Mouse (Mus musculus) forebrain, embryonic 11.5 days (tissue): ENCODE measurements at regions not wholly inside any gene's neighbourhood (a gene's known extent, or its start where the extent isn't known, plus 50 kb on each side); places are given as distances from the start of the nearest gene placed in this dataset.
"Not testable (repeated sequence)": the region's sequence is repeated elsewhere in the genome, so short reads cannot be mapped to it uniquely, and the experiment has no call there.

Experiments
- ATAC-seq: fragments of 200-750 bp; cut with Nextera tagmentation; replicated peaks from 2 replicates; pipeline ENCODE4 v1.8.0; 2017; ENCODE audit warnings: moderate TSS enrichment; ENCODE audit not compliant: low FRiP score
- DNase-seq: peaks from one replicate; pipeline ENCODE4 v3.0.0-alpha.2; 2017; ENCODE audit warnings: low spot score
- H3K27ac ChIP-seq: fragments of 300-500 bp; sonication (generic); 2 replicates; pipeline ENCODE4 v1.5.1; 2014; ENCODE audit warnings: low read depth, low read length
- H3K27me3 ChIP-seq: fragments of 300-500 bp; sonication (generic); 2 replicates; pipeline ENCODE4 v1.6.1; 2014; ENCODE audit warnings: mild to moderate bottlenecking, low read length, mixed read lengths; ENCODE audit not compliant: control insufficient read depth, insufficient read depth
- H3K36me3 ChIP-seq: fragments of 300-500 bp; sonication (generic); 2 replicates; pipeline ENCODE4 v1.6.1; 2014; ENCODE audit warnings: mild to moderate bottlenecking, low read length, moderate library complexity, mixed read lengths; ENCODE audit not compliant: control insufficient read depth, insufficient read depth
- H3K4me1 ChIP-seq: fragments of 300-500 bp; sonication (generic); replicated peaks from 2 replicates; pipeline ENCODE4 v1.6.1; 2014; ENCODE audit warnings: low read length, mixed read lengths; ENCODE audit not compliant: control insufficient read depth, insufficient read depth
- H3K4me2 ChIP-seq: fragments of 300-500 bp; sonication (generic); 2 replicates; pipeline ENCODE4 v1.6.1; 2014; ENCODE audit warnings: low read depth, mild to moderate bottlenecking, low read length, moderate library complexity, mixed read lengths; ENCODE audit not compliant: severe bottlenecking
- H3K4me3 ChIP-seq: fragments of 300-500 bp; sonication (generic); 2 replicates; pipeline ENCODE4 v1.5.1; 2014; ENCODE audit warnings: low read depth, low read length
- H3K9ac ChIP-seq: fragments of 300-500 bp; sonication (generic); 2 replicates; pipeline ENCODE4 v1.6.1; 2014; ENCODE audit warnings: low read length
- H3K9me3 ChIP-seq: fragments of 300-500 bp; sonication (generic); 2 replicates; pipeline ENCODE4 v1.6.1; 2016; ENCODE audit warnings: low read length, mixed read lengths; ENCODE audit not compliant: control insufficient read depth
- WGBS: fragments of 180-500 bp; shearing (Covaris S2); extraction: QIAGEN DNeasy Blood & Tissue Kit; methylation state at CpG from one replicate; pipeline ENCODE4 v1.1.7; 2014; 5-methylcytosine and 5-hydroxymethylcytosine counted together

DNA sequence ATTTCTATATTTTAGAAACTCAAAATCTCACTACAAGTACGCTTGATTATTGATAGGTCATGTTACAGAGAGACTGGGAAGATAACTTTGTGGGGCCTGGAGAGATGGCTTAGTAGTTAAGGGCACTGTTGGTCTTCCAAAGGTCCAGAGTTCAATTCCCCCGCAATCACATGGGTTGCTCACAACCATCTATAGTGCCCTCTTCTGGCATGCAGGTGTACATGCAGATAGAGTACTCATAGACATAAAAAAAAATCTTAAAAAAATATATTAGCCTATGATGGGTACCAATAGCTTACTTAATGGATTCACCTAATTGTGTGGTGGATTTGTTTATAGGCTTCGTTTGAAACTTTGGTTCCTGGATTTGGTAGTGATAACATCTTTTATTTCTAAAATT lies 654.2 kb upstream of the Marcks start:
- H3K9ac ChIP-seq = no peak overlapping the region
- no peaks in the 10 kb centered on the region for H3K36me3 ChIP-seq
- no peaks in the 10 kb centered on the region for H3K9me3 ChIP-seq
- no peak overlapping the region for H3K4me2 ChIP-seq
- no peaks in the 10 kb centered on the region for H3K27me3 ChIP-seq
- DNase-seq = no peak
- no peak overlapping the region for H3K4me3 ChIP-seq
- 79% methylated on average over 3 of the region's 3 CpGs for WGBS
- no peak for ATAC-seq
- H3K4me1 ChIP-seq = no peaks in the 10 kb centered on the region
- H3K27ac ChIP-seq = no peak overlapping the region

DNA sequence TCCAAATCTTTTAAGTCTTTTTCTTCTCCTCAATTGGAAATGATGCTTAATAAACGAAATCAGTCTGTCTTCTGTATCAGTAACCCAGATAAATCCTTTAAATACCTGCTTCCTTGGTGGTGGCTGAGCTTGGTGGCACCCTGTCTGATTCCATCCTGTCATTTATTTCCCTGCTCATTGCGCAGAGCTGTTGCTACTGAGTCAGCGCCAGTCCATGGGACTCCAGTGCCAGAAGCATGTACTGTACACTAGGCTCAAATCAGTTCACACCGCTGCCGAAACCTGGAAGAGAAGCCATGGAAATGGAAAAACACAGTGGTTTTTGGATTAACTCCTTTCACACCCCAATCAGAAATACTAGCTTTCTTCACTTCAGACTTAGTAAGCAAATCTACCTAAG lies 649.3 kb upstream of the Marcks start:
- Histone ChIP-seq H3K36me3 (no peaks in the 10 kb centered on the region), H3K27me3 (no peaks in the 10 kb centered on the region), H3K9me3 (no peaks in the 10 kb centered on the region), H3K9ac (no peak overlapping the region), H3K4me2 (no peak overlapping the region), H3K27ac (no peak overlapping the region), H3K4me3 (no peak overlapping the region), H3K4me1 (no peaks in the 10 kb centered on the region)
- DNase-seq (no peak), ATAC-seq (no peak)
- WGBS = 88% methylated on average over 5 of the region's 5 CpGs

DNA sequence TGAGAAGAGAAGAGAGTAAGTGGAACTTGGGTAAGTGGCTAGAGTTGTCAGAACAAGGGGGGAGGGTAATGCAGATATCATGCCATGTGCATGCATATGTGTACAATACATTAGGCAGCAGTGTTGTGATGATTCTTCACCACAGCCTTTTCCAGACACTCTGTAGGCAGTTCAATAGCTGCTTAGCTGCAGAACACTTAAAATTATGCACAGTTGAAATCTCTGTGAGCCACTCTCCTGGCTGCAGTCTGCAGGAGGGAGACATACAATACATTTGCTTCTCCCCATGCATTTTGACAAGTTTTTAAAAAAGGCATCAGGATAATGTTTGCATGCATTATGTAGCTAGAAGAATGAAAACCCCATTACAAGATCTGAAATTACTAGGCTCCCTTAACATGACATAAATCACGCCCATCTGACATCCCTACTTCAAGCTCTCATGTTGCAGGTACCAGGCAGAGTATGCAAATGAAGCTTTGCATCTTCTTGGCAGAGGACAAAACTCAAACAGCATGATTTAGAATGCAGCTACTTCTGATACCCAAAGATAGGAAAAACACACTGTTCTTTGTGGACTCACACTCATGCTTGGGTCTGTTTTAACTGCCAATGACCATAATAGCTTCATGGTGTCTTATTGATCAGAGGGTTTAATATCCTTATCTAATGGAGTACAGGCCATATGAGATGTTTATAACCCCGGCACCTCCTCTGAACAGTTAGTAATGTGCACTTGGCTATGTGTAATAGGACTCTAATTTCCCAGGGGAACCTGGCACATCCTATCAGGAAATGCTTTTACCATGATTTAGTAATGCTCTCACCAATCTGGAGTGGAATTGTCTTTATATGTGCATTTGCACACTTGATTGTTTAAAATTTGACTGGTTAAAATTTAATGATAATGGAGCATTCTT lies 640.9 kb upstream of the Marcks start:
- 83% methylated on average over 2 of the region's 2 CpGs for WGBS
- no peak overlapping the region for H3K27ac ChIP-seq
- no peaks in the 10 kb centered on the region for H3K27me3 ChIP-seq
- no peaks in the 10 kb centered on the region for H3K4me1 ChIP-seq
- no peak overlapping the region for H3K4me2 ChIP-seq
- ATAC-seq (no peak), DNase-seq (no peak)
- no peak overlapping the region for H3K4me3 ChIP-seq
- no peaks in the 10 kb centered on the region for H3K36me3 ChIP-seq
- H3K9me3 ChIP-seq = no peaks in the 10 kb centered on the region
- no peak overlapping the region for H3K9ac ChIP-seq

DNA sequence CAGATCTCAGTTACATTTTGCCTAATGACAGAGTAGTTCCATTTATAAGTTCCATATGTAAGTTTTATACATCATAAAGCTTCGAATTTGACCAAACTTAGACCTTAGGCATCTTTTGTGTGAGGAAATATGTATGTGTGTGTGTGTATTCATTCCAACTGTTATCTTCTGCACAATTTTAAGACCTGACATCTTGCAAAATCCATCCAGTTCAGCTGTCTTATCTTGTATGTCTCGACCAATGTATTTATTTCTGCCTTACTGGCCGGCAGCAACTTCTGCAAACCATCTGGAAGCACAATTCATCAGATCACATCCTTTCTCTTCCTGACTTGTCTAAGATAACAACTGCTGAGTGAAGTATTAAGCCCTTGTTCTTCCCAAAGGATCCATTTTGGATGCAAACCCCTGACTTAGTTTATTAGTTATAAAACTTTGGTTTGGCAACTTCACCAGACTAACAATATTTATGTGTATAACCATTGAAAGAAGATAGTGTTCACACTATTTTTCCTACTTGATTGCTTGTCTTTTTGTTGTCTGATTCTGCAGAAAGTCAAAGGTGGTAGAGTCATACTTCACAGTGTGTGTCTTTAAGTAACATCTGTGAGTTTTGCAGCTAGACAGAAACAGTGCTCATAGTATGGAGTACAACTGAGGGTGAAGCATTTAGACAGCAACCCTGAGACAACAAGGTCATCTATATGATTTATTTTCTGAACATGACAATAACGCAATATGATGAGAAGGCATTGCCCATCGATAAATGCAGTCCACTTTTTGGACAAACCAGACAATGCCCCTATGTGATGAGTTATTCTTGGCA lies 622.0 kb upstream of the Marcks start:
- Histone ChIP-seq H3K27ac (no peak overlapping the region), H3K36me3 (no peaks in the 10 kb centered on the region), H3K4me3 (no peak overlapping the region), H3K4me2 (no peak overlapping the region), H3K9me3 (no peaks in the 10 kb centered on the region), H3K9ac (no peak overlapping the region), H3K27me3 (no peaks in the 10 kb centered on the region), H3K4me1 (no peaks in the 10 kb centered on the region)
- DNase-seq (no peak), ATAC-seq (no peak)
- WGBS = 86% methylated on average over 5 of the region's 5 CpGs

DNA sequence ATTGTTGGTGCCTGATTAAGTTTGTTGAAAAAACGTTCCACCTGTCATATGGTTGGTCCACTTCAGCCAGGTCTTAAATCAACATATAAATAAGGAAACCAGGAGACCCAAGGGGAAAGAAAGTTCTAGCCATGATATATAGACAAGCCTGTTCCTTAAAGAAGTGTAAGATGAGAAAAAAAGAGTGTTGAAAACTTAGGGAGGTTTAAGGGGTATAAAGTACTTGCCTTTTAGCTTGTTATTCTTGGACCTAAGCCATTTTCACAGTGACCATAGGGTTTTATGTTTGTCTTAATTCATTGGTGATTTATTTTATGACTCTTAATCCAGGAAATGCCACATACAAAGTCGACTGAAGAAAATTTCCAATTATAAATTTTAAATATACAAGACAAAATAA lies 602.9 kb upstream of the Marcks start:
- Histone ChIP-seq H3K27ac (no peak overlapping the region), H3K9ac (no peak overlapping the region), H3K9me3 (no peaks in the 10 kb centered on the region), H3K36me3 (no peaks in the 10 kb centered on the region), H3K4me3 (no peak overlapping the region), H3K4me2 (no peak overlapping the region), H3K27me3 (no peaks in the 10 kb centered on the region), H3K4me1 (no peaks in the 10 kb centered on the region)
- ATAC-seq (no peak), DNase-seq (no peak)
- WGBS = 68% methylated on average over 2 of the region's 2 CpGs

DNA sequence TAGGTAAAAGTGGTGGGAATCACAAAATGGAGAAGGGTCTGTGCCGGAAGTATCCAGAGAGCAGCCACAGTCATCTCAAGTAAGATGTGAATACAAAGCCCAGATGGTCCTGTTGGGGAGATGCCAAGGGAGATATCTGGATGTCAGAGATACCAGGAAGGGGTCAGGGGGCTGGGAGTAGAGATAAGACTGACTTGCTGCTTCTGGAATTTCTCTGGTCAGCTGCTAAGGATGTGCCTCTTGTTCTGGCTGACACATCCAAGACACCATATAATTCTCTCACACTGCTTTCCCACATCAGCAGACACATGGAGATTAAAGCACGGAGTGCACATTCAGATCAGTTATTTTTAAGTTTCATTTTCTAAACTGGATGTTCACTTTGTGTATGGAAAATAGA lies 600.3 kb upstream of the Marcks start:
- DNase-seq = no peak
- Histone ChIP-seq H3K27ac (no peak overlapping the region), H3K9me3 (no peaks in the 10 kb centered on the region), H3K27me3 (no peaks in the 10 kb centered on the region), H3K36me3 (no peaks in the 10 kb centered on the region), H3K4me1 (no peaks in the 10 kb centered on the region), H3K9ac (no peak overlapping the region), H3K4me3 (no peak overlapping the region), H3K4me2 (no peak overlapping the region)
- no peak for ATAC-seq
- 89% methylated on average over 2 of the region's 2 CpGs for WGBS

DNA sequence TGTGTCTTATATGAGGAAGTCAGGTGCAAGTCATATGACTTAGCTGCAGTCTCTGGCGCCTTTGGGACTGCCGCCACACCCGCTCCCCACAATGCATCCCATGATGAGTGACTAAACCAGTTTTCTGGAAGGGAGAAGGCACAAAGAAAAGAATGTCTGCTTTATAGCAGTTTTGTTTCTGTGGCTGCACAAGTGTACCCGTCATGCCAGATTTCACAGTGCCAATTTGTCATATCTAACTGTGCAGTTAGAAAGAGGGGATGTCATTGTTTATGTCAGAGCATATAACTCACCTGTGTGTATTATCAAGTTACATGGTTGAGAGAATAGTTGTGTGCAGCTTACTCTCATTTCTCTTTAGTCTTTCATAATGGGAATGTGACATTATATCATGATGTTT lies 586.9 kb upstream of the Marcks start:
- Histone ChIP-seq H3K36me3 (no peaks in the 10 kb centered on the region), H3K4me3 (no peak overlapping the region), H3K4me2 (no peak overlapping the region), H3K9ac (no peak overlapping the region), H3K27ac (no peak overlapping the region), H3K27me3 (no peaks in the 10 kb centered on the region), H3K4me1 (no peaks in the 10 kb centered on the region), H3K9me3 (no peaks in the 10 kb centered on the region)
- no peak for ATAC-seq
- WGBS = 77% methylated on average over 4 of the region's 4 CpGs
- DNase-seq = no peak

DNA sequence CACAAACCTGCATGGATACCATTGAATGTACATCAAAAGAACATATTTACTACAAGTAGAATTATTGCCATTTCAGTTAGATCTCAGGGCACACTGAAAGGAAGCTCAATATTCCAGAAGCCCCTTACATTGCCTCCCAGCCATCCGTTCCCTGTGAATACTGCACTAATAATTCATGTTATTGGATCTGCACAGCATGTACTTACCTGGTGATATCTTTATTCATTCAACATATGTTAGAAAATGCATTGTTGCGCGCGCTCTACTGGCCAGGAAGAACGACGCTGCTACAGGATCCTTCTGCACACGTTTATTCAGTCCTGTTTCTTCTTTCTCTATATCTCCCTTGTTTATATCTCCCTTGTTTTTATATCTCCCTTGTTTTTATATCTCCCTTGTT lies 586.3 kb upstream of the Marcks start:
- not testable (repeated sequence) for H3K4me1 ChIP-seq, H3K27me3 ChIP-seq, H3K4me2 ChIP-seq, H3K27ac ChIP-seq, H3K9me3 ChIP-seq, H3K36me3 ChIP-seq, H3K9ac ChIP-seq, H3K4me3 ChIP-seq, ATAC-seq, DNase-seq
- 82% methylated on average over 7 of the region's 7 CpGs for WGBS
